Mouse (Mus musculus) embryonic facial prominence, embryonic 11.5 days (tissue): ENCODE results near the gene Nectin2. TPM values are rescaled to one million over a fixed set of nuclear protein-coding genes. Genes with fewer than 3 reads are reported as not detected.

Experiments used
- ATAC-seq: fragments of 200-750 bp; cut with Nextera tagmentation; replicated peaks from 2 replicates; pipeline ENCODE4 v1.8.0; 2017; ENCODE audit warnings: low read depth; ENCODE audit not compliant: insufficient number of reproducible peaks, low FRiP score, low TSS enrichment
- DNase-seq: peaks from one replicate; pipeline ENCODE4 v3.0.0-alpha.2; 2015; ENCODE audit warnings: low spot score
- H3K27ac ChIP-seq: fragments of 300-500 bp; sonication (generic); replicated peaks from 2 replicates; pipeline ENCODE4 v1.5.1; 2014; ENCODE audit warnings: mild to moderate bottlenecking, low read depth, low read length, control low read depth
- H3K27me3 ChIP-seq: fragments of 300-500 bp; sonication (generic); 2 replicates; pipeline ENCODE4 v1.6.1; 2014; ENCODE audit warnings: mild to moderate bottlenecking, low read length, moderate library complexity, mixed read lengths; ENCODE audit not compliant: control insufficient read depth, insufficient read depth
- H3K36me3 ChIP-seq: fragments of 300-500 bp; sonication (generic); replicated peaks from 2 replicates; pipeline ENCODE4 v1.6.1; 2014; ENCODE audit warnings: low read depth, mild to moderate bottlenecking, low read length, moderate library complexity, mixed read lengths; ENCODE audit not compliant: control insufficient read depth, insufficient read depth
- H3K4me1 ChIP-seq: fragments of 300-500 bp; sonication (generic); 2 replicates; pipeline ENCODE4 v1.6.1; 2014; ENCODE audit warnings: low read length, mixed read lengths; ENCODE audit not compliant: control insufficient read depth, insufficient read depth
- H3K4me2 ChIP-seq: fragments of 300-500 bp; sonication (generic); 2 replicates; pipeline ENCODE4 v1.6.1; 2014; ENCODE audit warnings: low read depth, mild to moderate bottlenecking, control low read depth, low read length, moderate library complexity
- H3K4me3 ChIP-seq: fragments of 300-500 bp; sonication (generic); 2 replicates; pipeline ENCODE4 v1.5.1; 2014; ENCODE audit warnings: low read depth, low read length, control low read depth
- H3K9ac ChIP-seq: fragments of 300-500 bp; sonication (generic); replicated peaks from 2 replicates; pipeline ENCODE4 v1.6.1; 2014; ENCODE audit warnings: mild to moderate bottlenecking, control low read depth, low read length
- H3K9me3 ChIP-seq: fragments of 300-500 bp; sonication (generic); replicated peaks from 2 replicates; pipeline ENCODE4 v1.6.1; 2016; ENCODE audit warnings: mild to moderate bottlenecking, low read length, inconsistent platforms, mixed read lengths; ENCODE audit not compliant: control insufficient read depth
- WGBS: fragments of 180-500 bp; shearing (Covaris S2); extraction: QIAGEN DNeasy Blood & Tissue Kit; methylation state at CpG from one replicate; pipeline ENCODE4 v1.1.7; 2014; 5-methylcytosine and 5-hydroxymethylcytosine counted together
- polyA plus RNA-seq: library from polyadenylated mRNA; unstranded; fragments of >200 nt; fragmentation: Nextera tagmentation; extraction: Ambion mirVana; gene quantifications from 2 replicates; pipeline ENCODE4 v1.2.1, GENCODE M21; 2014

The Nectin2 gene
- polyA plus RNA-seq, 1 experiment from 2014 or later = 69.8 TPM

GRCm38 (mm10) chr7:19734178-19734666, 16.1 kb downstream of the Nectin2 start:
- Histone ChIP-seq H3K9me3 (no peaks in the 10 kb centered on the region), H3K9ac (no peak overlapping the region), H3K4me3 (no peak overlapping the region), H3K36me3 (peaks cover 17% of the 10 kb centered on the region), H3K4me1 (no peaks in the 10 kb centered on the region), H3K4me2 (no peak overlapping the region), H3K27me3 (no peaks in the 10 kb centered on the region), H3K27ac (no peak overlapping the region)
- DNase-seq (no peak), ATAC-seq (no peak)
- WGBS = 89% methylated on average over 10 of the region's 10 CpGs

GRCm38 (mm10) chr7:19726541-19726940, 23.7 kb downstream of the Nectin2 start:
- no peaks in the 10 kb centered on the region for H3K4me1 ChIP-seq
- no peak overlapping the region for H3K4me3 ChIP-seq
- 97% methylated on average over 4 of the region's 4 CpGs for WGBS
- H3K9ac ChIP-seq = no peak overlapping the region
- peaks cover 9% of the 10 kb centered on the region for H3K36me3 ChIP-seq
- no peak for DNase-seq
- no peaks in the 10 kb centered on the region for H3K9me3 ChIP-seq
- H3K4me2 ChIP-seq = no peak overlapping the region
- ATAC-seq = no peak
- no peaks in the 10 kb centered on the region for H3K27me3 ChIP-seq
- H3K27ac ChIP-seq = no peak overlapping the region

- H3K27me3 ChIP-seq = no peaks in the 10 kb centered on the region
- ATAC-seq (no peak), DNase-seq (no peak)
- no peak overlapping the region for H3K9ac ChIP-seq
- H3K27ac ChIP-seq = no peak overlapping the region
- 97% methylated on average over 12 of the region's 12 CpGs for WGBS
- H3K36me3 ChIP-seq = peaks cover 6% of the 10 kb centered on the region
- H3K4me3 ChIP-seq = no peak overlapping the region
- H3K4me1 ChIP-seq = no peaks in the 10 kb centered on the region
- peaks cover 6% of the 10 kb centered on the region; the same call in 1 of the 2 replicates for H3K9me3 ChIP-seq
- no peak overlapping the region for H3K4me2 ChIP-seq
Measured at GRCm38 (mm10) chr7:19724167-19724566, 26.1 kb downstream of the Nectin2 start.

- Histone ChIP-seq H3K36me3 (peaks cover 6% of the 10 kb centered on the region), H3K27me3 (no peaks in the 10 kb centered on the region), H3K9me3 (peaks cover 6% of the 10 kb centered on the region; the same call in 1 of the 2 replicates), H3K27ac (no peak overlapping the region), H3K9ac (no peak overlapping the region), H3K4me2 (no peak overlapping the region), H3K4me3 (no peak overlapping the region), H3K4me1 (no peaks in the 10 kb centered on the region)
- DNase-seq = no peak
- ATAC-seq = no peak
- WGBS = 93% methylated on average over 6 of the region's 6 CpGs
Measured at GRCm38 (mm10) chr7:19722754-19723195, 27.5 kb downstream of the Nectin2 start.

- 95% methylated on average over 4 of the region's 4 CpGs for WGBS
- no peak for ATAC-seq
- H3K36me3 ChIP-seq = peaks cover 4% of the 10 kb centered on the region
Measured at GRCm38 (mm10) chr7:19719200-19719599, 31.1 kb downstream of the Nectin2 start.

GRCm38 (mm10) chr7:19718297-19718952, 31.9 kb downstream of the Nectin2 start:
- WGBS = 89% methylated on average over 5 of the region's 5 CpGs
- Histone ChIP-seq H3K27me3 (no peaks in the 10 kb centered on the region), H3K4me3 (no peak overlapping the region), H3K36me3 (peaks cover 4% of the 10 kb centered on the region), H3K9ac (no peak overlapping the region), H3K27ac (no peak overlapping the region), H3K9me3 (peaks cover 6% of the 10 kb centered on the region; the same call in 1 of the 2 replicates), H3K4me2 (no peak overlapping the region), H3K4me1 (peaks cover 4% of the 10 kb centered on the region; the same call in 1 of the 2 replicates)
- DNase-seq (no peak), ATAC-seq (no peak)

More at GRCm38 (mm10) chr7:19719200-19719599, 31.1 kb downstream of the Nectin2 start:
- Histone ChIP-seq H3K27me3 (no peaks in the 10 kb centered on the region), H3K9ac (no peak overlapping the region), H3K9me3 (peaks cover 6% of the 10 kb centered on the region; the same call in 1 of the 2 replicates), H3K4me2 (no peak overlapping the region), H3K27ac (no peak overlapping the region), H3K4me3 (no peak overlapping the region), H3K4me1 (peaks cover 4% of the 10 kb centered on the region; the same call in 1 of the 2 replicates)
- DNase-seq = no peak

GRCm38 (mm10) chr7:19717346-19717745, 32.9 kb downstream of the Nectin2 start:
- Histone ChIP-seq H3K4me2 (no peak overlapping the region), H3K27me3 (no peaks in the 10 kb centered on the region), H3K4me3 (no peak overlapping the region), H3K36me3 (peaks cover 4% of the 10 kb centered on the region), H3K9ac (no peak overlapping the region), H3K4me1 (peaks cover 4% of the 10 kb centered on the region; the same call in 1 of the 2 replicates), H3K27ac (no peak overlapping the region), H3K9me3 (peaks cover 6% of the 10 kb centered on the region; the same call in 1 of the 2 replicates)
- DNase-seq (no peak), ATAC-seq (no peak)
- 87% methylated on average over 4 of the region's 4 CpGs for WGBS

- Histone ChIP-seq H3K4me2 (no peak overlapping the region; the same call in 1 of the 2 replicates), H3K27ac (no peak overlapping the region; the same call in 1 of the 2 replicates), H3K4me1 (peaks cover 4% of the 10 kb centered on the region; the same call in 1 of the 2 replicates), H3K9ac (0 out of 2 replicates have a peak overlapping the region, but pooled peaks have one; percentile 15), H3K9me3 (peaks cover 6% of the 10 kb centered on the region; the same call in 1 of the 2 replicates), H3K4me3 (no peak overlapping the region), H3K36me3 (peaks cover 4% of the 10 kb centered on the region), H3K27me3 (no peaks in the 10 kb centered on the region)
- ATAC-seq (no peak), DNase-seq (no peak)
- WGBS = 83% methylated on average over 2 of the region's 2 CpGs
Measured at GRCm38 (mm10) chr7:19716822-19717221, 33.5 kb downstream of the Nectin2 start.
